Mouse (Mus musculus) limb, embryonic 13.5 days (tissue): ENCODE measurements at regions not wholly inside any gene's neighbourhood (a gene's known extent, or its start where the extent isn't known, plus 50 kb on each side); places are given as distances from the start of the nearest gene placed in this dataset.

Source experiments
- ATAC-seq: fragments of 200-750 bp; cut with Nextera tagmentation; 2 replicates; pipeline ENCODE4 v1.8.0; 2017; ENCODE audit warnings: low read depth, moderate number of reproducible peaks, moderate TSS enrichment; ENCODE audit not compliant: low FRiP score
- H3K27ac ChIP-seq: fragments of 300-500 bp; sonication (generic); 2 replicates; pipeline ENCODE4 v1.5.1; 2015; ENCODE audit warnings: inconsistent platforms, mild to moderate bottlenecking, moderate library complexity
- H3K27me3 ChIP-seq: fragments of 300-500 bp; sonication (generic); 2 replicates; pipeline ENCODE4 v1.6.1; 2015; ENCODE audit warnings: mild to moderate bottlenecking, inconsistent platforms
- H3K36me3 ChIP-seq: fragments of 300-500 bp; sonication (generic); 2 replicates; pipeline ENCODE4 v1.6.1; 2015; ENCODE audit warnings: inconsistent platforms, mild to moderate bottlenecking, moderate library complexity
- H3K4me1 ChIP-seq: fragments of 300-500 bp; sonication (generic); 2 replicates; pipeline ENCODE4 v1.6.1; 2015; ENCODE audit warnings: inconsistent platforms
- H3K4me2 ChIP-seq: fragments of 300-500 bp; sonication (generic); replicated peaks from 2 replicates; pipeline ENCODE4 v1.6.1; 2015; ENCODE audit warnings: inconsistent platforms, mild to moderate bottlenecking, moderate library complexity
- H3K4me3 ChIP-seq: fragments of 300-500 bp; sonication (generic); 2 replicates; pipeline ENCODE4 v1.5.1; 2015; ENCODE audit warnings: moderate library complexity, mild to moderate bottlenecking, inconsistent platforms
- H3K9ac ChIP-seq: fragments of 300-500 bp; sonication (generic); 2 replicates; pipeline ENCODE4 v1.6.1; 2015; ENCODE audit warnings: mild to moderate bottlenecking, inconsistent platforms
- H3K9me3 ChIP-seq: fragments of 300-500 bp; sonication (generic); 2 replicates; pipeline ENCODE4 v1.6.1; 2016; ENCODE audit warnings: inconsistent platforms
- WGBS: fragments of 180-500 bp; shearing (Covaris S2); methylation state at CpG from one replicate; pipeline ENCODE4 v1.1.7; 2015; 5-methylcytosine and 5-hydroxymethylcytosine counted together

- WGBS: 94% methylated on average over 2 of the region's 2 CpGs
- no peak overlapping the region for H3K4me3 ChIP-seq
- no peaks in the 10 kb centered on the region for H3K27me3 ChIP-seq
- H3K9ac ChIP-seq: no peak overlapping the region
- no peaks in the 10 kb centered on the region for H3K36me3 ChIP-seq
- no peaks in the 10 kb centered on the region for H3K9me3 ChIP-seq
- peaks cover 7% of the 10 kb centered on the region; the same call in 1 of the 2 replicates for H3K4me1 ChIP-seq
- H3K4me2 ChIP-seq: no peak overlapping the region
- ATAC-seq: no peak
- H3K27ac ChIP-seq: no peak overlapping the region
Measured at GRCm38 (mm10) chr9:50176131-50176530, 168.6 kb downstream of the Rpl10-ps3 start.

DNA sequence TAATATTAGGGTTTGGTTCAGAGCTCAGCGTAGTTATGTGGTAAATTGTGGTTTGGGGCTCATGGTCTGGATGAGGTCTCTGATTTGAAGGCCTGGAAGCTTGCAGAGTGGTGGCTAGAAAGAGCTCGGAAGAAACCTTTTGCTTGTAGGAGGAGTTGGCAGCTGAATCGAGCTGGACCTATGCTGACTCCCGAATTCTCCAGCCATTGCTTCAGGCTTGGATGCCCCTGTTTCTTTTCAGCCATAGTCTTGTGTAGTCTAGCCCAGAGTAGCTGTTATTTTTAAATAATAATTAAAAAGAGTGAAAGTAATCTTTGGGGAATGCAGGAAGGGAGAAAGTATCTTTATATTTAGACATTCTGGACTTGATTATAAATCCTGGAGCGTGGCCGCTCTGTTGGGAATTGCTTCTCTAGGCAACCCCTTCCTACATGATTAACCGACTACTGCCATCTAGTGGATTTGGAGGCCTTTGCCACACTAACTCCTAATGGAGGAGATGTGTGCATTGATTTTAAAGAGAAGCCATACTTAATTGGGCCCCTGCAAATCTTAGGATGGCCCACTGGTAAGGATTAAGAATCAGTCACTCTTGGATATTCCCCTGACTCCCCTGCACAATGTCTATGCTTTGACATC, 172.8 kb downstream of the Rpl10-ps3 start:
- H3K4me1 ChIP-seq: peaks cover 16% of the 10 kb centered on the region; the same call in 1 of the 2 replicates
- ATAC-seq: peak; percentile 75
- H3K4me3 ChIP-seq: peak overlapping the region; percentile 20
- H3K36me3 ChIP-seq: no peaks in the 10 kb centered on the region
- H3K9me3 ChIP-seq: no peaks in the 10 kb centered on the region
- no peak overlapping the region for H3K9ac ChIP-seq
- H3K27me3 ChIP-seq: no peaks in the 10 kb centered on the region
- 13% methylated on average over 7 of the region's 7 CpGs for WGBS
- peak overlapping the region; percentile 51 for H3K4me2 ChIP-seq
- H3K27ac ChIP-seq: peak overlapping the region; percentile 48; the same call in 1 of the 2 replicates

DNA sequence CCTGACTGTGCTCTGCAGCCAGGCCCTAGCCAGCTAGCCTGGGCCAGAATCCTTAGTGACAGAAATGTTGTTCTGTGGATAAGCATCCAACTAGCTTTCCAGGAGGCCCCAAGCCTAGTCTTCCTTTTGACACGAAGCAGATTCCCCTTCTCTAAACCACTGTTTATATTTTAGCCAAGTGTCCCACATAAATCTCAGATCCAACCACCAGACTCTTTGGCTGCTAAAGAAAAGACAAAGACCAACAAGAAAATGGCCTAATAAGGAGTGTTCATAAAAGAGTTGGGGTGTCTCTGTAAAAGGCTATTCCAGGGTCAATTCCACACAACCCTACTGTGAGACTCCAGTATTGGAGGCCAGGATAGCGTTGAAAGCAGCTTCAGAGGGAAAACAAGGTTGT, 173.6 kb downstream of the Rpl10-ps3 start:
- Histone ChIP-seq H3K4me3 (no peak overlapping the region), H3K27ac (no peak overlapping the region), H3K27me3 (no peaks in the 10 kb centered on the region), H3K4me1 (peaks cover 16% of the 10 kb centered on the region; the same call in 1 of the 2 replicates), H3K36me3 (no peaks in the 10 kb centered on the region), H3K9me3 (no peaks in the 10 kb centered on the region), H3K9ac (no peak overlapping the region), H3K4me2 (no peak overlapping the region)
- ATAC-seq: no peak
- 40% methylated on average over 2 of the region's 2 CpGs for WGBS

DNA sequence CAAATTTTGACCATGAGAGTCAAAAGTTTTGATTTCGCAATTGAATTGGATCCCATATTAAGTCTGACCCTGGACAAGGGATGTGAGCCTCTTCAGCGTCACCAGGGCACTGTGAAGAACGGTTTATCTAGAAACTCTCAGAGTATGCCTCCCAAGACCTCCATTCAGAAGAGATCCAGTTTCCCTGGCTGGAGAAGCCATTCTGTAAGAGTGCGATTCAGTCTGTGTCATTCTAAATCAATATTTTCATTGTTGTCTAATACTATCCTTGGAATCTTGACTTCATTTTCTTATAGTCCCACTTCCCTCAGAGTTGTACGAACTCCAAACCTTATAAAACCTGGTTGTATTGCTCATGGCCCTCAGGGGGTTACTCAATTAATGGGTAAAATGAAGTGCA, 174.1 kb downstream of the Rpl10-ps3 start:
- Histone ChIP-seq H3K9me3 (no peaks in the 10 kb centered on the region), H3K4me2 (no peak overlapping the region), H3K4me3 (no peak overlapping the region), H3K9ac (no peak overlapping the region), H3K27me3 (no peaks in the 10 kb centered on the region), H3K36me3 (no peaks in the 10 kb centered on the region), H3K27ac (no peak overlapping the region), H3K4me1 (peaks cover 16% of the 10 kb centered on the region; the same call in 1 of the 2 replicates)
- no peak for ATAC-seq
- 79% methylated on average over 5 of the region's 5 CpGs for WGBS

DNA sequence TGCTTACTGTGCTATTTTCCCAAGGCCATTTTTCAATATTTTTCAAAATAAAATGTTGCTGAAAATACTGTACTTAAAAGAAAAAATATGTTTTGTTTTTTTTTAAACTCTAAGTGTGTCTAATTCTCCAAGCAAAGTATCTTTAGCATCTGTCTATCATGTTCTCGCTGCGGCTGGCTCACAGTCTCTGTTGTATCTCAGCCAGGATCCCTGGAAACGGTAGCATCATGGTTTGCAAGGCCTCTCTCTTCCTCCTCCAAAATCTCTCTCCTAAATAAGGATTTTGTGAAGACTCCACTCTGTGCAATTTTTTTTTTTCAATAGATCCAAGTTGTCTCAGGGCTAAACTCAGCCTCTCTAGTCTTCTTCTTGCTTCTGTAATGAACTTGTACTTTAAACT, 190.2 kb downstream of the Rpl10-ps3 start:
- Histone ChIP-seq H3K36me3 (no peaks in the 10 kb centered on the region), H3K4me3 (no peak overlapping the region), H3K27me3 (no peaks in the 10 kb centered on the region), H3K27ac (no peak overlapping the region), H3K9ac (no peak overlapping the region), H3K4me1 (peaks cover 2% of the 10 kb centered on the region; the same call in 1 of the 2 replicates), H3K4me2 (no peak overlapping the region), H3K9me3 (no peaks in the 10 kb centered on the region)
- 84% methylated on average over 3 of the region's 3 CpGs for WGBS
- ATAC-seq: no peak

GRCm38 (mm10) chr9:50150091-50150490, 194.7 kb downstream of the Rpl10-ps3 start:
- Histone ChIP-seq H3K9me3 (no peaks in the 10 kb centered on the region), H3K36me3 (no peaks in the 10 kb centered on the region), H3K4me3 (no peak overlapping the region), H3K27ac (no peak overlapping the region), H3K9ac (no peak overlapping the region), H3K4me2 (no peak overlapping the region), H3K27me3 (peaks cover under 1% of the 10 kb centered on the region; the same call in 1 of the 2 replicates), H3K4me1 (peaks cover 14% of the 10 kb centered on the region; the same call in 1 of the 2 replicates)
- ATAC-seq: no peak

GRCm38 (mm10) chr9:50142756-50143155, 202.0 kb downstream of the Rpl10-ps3 start:
- H3K36me3 ChIP-seq: no peaks in the 10 kb centered on the region
- WGBS: 19% methylated on average over 1 of the region's 1 CpGs

DNA sequence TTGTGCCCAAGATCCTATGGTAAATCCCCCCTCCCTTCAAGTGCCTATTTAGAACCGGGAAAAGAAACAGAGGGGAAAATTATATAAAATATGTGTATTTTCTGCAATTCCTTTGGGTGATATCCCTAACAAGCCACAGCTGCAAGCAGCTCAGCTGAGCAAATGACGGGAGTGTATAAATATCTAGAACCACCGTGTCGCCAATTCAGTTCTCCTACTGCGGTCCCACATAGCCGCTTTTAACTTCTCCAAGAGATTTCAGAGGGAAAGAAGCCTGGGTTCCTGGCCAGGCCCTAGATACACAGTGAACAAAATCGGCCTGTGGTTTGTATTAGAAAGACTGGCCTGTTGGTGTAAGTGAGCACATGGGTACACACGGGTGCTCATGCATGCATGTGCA, 202.7 kb downstream of the Rpl10-ps3 start:
- WGBS: 66% methylated on average over 8 of the region's 8 CpGs
- Histone ChIP-seq H3K27me3 (0 out of 2 replicates have a peak, but pooled peaks cover 4% of the 10 kb centered on the region), H3K4me3 (no peak overlapping the region), H3K36me3 (no peaks in the 10 kb centered on the region), H3K4me1 (peaks cover 41% of the 10 kb centered on the region), H3K9ac (no peak overlapping the region), H3K9me3 (no peaks in the 10 kb centered on the region), H3K4me2 (no peak overlapping the region), H3K27ac (no peak overlapping the region)
- ATAC-seq: no peak

More at GRCm38 (mm10) chr9:50142756-50143155, 202.0 kb downstream of the Rpl10-ps3 start:
- no peak overlapping the region for H3K4me3 ChIP-seq
- no peak; the same call in 1 of the 2 replicates for ATAC-seq
- H3K27ac ChIP-seq: peak overlapping the region; percentile 4; the same call in 1 of the 2 replicates
- no peaks in the 10 kb centered on the region for H3K9me3 ChIP-seq
- peaks cover 41% of the 10 kb centered on the region for H3K4me1 ChIP-seq
- H3K27me3 ChIP-seq: 0 out of 2 replicates have a peak, but pooled peaks cover 4% of the 10 kb centered on the region
- no peak overlapping the region for H3K9ac ChIP-seq
- no peak overlapping the region for H3K4me2 ChIP-seq

GRCm38 (mm10) chr9:50141176-50141575, 203.6 kb downstream of the Rpl10-ps3 start:
- Histone ChIP-seq H3K27ac (no peak overlapping the region; the same call in 1 of the 2 replicates), H3K4me3 (no peak overlapping the region), H3K27me3 (0 out of 2 replicates have a peak, but pooled peaks cover 4% of the 10 kb centered on the region), H3K9ac (no peak overlapping the region), H3K4me1 (peaks cover 35% of the 10 kb centered on the region), H3K36me3 (no peaks in the 10 kb centered on the region), H3K4me2 (no peak overlapping the region), H3K9me3 (no peaks in the 10 kb centered on the region)
- ATAC-seq: peak; percentile 28
- WGBS: 39% methylated on average over 6 of the region's 6 CpGs

- Histone ChIP-seq H3K4me1 (peaks cover 29% of the 10 kb centered on the region), H3K9ac (no peak overlapping the region), H3K27ac (no peak overlapping the region), H3K36me3 (no peaks in the 10 kb centered on the region), H3K4me2 (no peak overlapping the region), H3K4me3 (no peak overlapping the region), H3K9me3 (no peaks in the 10 kb centered on the region), H3K27me3 (no peaks in the 10 kb centered on the region)
- no peak for ATAC-seq
- 91% methylated on average over 9 of the region's 9 CpGs for WGBS
Measured at GRCm38 (mm10) chr9:50138341-50138978, 206.3 kb downstream of the Rpl10-ps3 start.

DNA sequence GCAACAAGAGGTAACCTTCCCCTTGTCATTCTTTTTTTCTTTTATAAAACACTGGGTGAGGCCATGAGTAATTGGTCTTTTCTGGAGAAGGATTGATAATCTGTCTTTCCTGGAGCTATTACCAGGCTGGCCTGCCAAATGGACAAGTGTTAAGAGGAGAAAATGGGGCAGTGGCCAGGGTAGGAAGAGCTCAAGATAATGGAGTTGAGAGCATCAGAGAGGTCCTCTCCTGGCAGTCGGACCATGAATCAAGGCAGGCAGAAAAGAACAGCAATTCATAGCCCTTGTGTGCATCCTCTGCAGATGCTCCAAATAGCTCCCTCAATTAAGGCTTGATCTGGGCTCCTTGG, 208.2 kb downstream of the Rpl10-ps3 start:
- Histone ChIP-seq H3K27me3 (no peaks in the 10 kb centered on the region), H3K27ac (no peak overlapping the region), H3K4me3 (no peak overlapping the region), H3K4me1 (peaks cover 12% of the 10 kb centered on the region), H3K9ac (no peak overlapping the region), H3K4me2 (no peak overlapping the region), H3K9me3 (no peaks in the 10 kb centered on the region), H3K36me3 (no peaks in the 10 kb centered on the region)
- WGBS: 59% methylated on average over 1 of the region's 1 CpGs
- no peak for ATAC-seq

DNA sequence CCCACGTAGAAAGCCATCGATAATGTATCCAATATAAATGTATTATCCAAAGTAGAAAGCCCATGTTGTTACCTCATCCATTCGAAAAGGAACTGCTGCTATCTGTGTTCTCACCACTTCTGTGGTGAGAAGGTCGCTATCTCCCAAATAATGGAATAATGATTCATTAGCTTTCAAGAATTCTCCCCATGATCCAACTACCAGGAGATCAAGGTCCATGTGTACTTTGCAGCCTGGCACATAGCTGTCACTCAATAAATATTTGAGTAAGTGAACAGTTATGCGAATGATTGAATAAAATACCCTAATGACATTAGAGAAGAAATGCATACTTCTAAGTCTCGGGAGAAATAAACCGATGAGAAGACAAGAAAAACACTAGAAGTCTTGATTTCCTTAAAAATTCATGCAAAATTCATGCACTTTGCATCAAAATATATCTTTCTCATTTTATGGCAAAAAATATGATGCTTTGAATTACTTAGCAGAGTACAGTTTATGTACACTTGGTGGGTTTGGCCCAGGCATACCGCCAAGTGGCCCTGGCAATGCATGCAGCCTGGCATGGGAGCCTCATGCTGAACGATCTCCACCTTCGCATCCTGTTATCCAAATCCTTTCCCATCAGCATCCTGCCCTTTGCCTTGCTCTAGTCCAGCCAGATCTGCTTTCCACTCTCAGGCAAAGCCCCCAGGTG, 208.7 kb downstream of the Rpl10-ps3 start:
- H3K27me3 ChIP-seq: no peaks in the 10 kb centered on the region
- 0 out of 2 replicates have a peak, but pooled peaks cover 3% of the 10 kb centered on the region for H3K9me3 ChIP-seq
- H3K9ac ChIP-seq: no peak overlapping the region
- no peaks in the 10 kb centered on the region for H3K36me3 ChIP-seq
- peaks cover 7% of the 10 kb centered on the region for H3K4me1 ChIP-seq
- H3K4me2 ChIP-seq: no peak overlapping the region
- WGBS: 91% methylated on average over 10 of the region's 10 CpGs
- ATAC-seq: no peak
- H3K4me3 ChIP-seq: no peak overlapping the region
- no peak overlapping the region for H3K27ac ChIP-seq
